In the genomic region with DNA sequence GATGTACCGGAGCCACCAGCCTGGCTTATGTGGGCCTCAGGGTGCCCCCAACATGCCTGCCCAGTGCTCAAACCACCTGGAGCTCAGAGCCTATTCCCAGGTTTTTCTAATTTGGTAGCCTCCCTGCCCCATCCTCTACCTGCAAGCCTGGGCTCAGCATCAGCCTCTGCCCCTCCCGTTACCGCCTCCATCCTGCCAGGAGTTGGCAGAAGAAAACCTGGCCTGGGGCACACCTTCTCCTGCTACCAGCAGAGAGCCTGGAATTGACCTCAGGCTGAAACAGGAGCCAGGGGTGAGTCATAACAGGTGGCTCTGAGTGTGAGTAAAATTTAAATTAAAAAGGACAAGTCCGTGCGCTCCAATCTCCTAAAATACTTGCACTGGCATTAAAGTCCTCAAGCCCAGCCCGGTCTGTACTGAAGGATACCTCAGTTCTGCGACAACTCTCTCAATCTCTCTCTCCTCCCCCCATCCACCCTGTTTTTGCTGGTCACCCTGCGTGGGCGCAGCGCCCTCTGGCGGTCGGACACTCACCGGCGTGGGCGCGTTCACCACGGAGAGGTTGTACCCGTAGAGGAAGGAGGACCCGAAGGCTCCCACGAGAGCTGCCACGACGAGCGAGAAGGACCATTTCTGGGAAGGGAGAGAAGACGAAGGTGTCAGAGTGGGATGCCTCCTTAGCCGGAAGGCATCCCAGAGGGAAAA, we compare ENCODE assay signal across 9 mouse cellular contexts. TPM values are rescaled to one million over a fixed set of nuclear protein-coding genes. Genes with fewer than 3 reads are reported as not detected.
DNase-seq lines count a peak whose midpoint lies in the region; ATAC-seq lines count a peak whose summit lies in the region.
"Had no signal": no experiment of that assay in that cellular context is flagged by ENCODE, and none has a peak within 500 bp of the region (broad histone marks: within the 10 kb centered on the region; RNA-seq: fewer than 3 reads in every experiment).

No protein-coding gene starts in this region.

- no peak overlapping the region for H3K4me2 ChIP-seq in heart, embryonic 12.5 days
- H3K4me2 ChIP-seq: limb, embryonic 15.5 days had no signal

- H3K36me3 ChIP-seq in heart, embryonic 12.5 days: no peaks in the 10 kb centered on the region
- no peaks in the 10 kb centered on the region for H3K36me3 ChIP-seq in embryonic facial prominence, embryonic 10.5 days (replicated peaks)
- H3K36me3 ChIP-seq: limb, embryonic 15.5 days had no signal

- no peak for ATAC-seq in heart, embryonic 12.5 days (ENCODE audit: insufficient number of reproducible peaks, low FRiP score)

- no peak overlapping the region for H3K27ac ChIP-seq in heart, embryonic 12.5 days (ENCODE audit: poor library complexity, severe bottlenecking)
- no peak overlapping the region for H3K27ac ChIP-seq in embryonic facial prominence, embryonic 10.5 days (replicated peaks)
- H3K27ac ChIP-seq: limb, embryonic 15.5 days had no signal

- no peaks in the 10 kb centered on the region for H3K9me3 ChIP-seq in heart, embryonic 12.5 days (replicated peaks)
- no peaks in the 10 kb centered on the region for H3K9me3 ChIP-seq in embryonic facial prominence, embryonic 10.5 days
- H3K9me3 ChIP-seq: limb, embryonic 15.5 days had no signal

- intact Hi-C loops in heart, postnatal 14 days (cut with DNase I): no loop called here
- intact Hi-C loops in heart, postnatal 36 days (cut with DNase I): no loop called here

- H3K9ac ChIP-seq in heart, embryonic 12.5 days: no peak overlapping the region
- H3K9ac ChIP-seq: limb, embryonic 15.5 days had no signal

- 85% methylated on average over 25 of the region's 25 CpGs for WGBS in heart, embryonic 12.5 days
- 89% methylated on average over 25 of the region's 25 CpGs for WGBS in embryonic facial prominence, embryonic 10.5 days

- peak; percentile 57 to 61 for DNase-seq in heart, postnatal 14 days
- DNase-seq in B cell, adult 2 months: peak; percentile 61
- peak; percentile 73 for DNase-seq in cerebellum, adult 11 months
- DNase-seq in heart, postnatal 36 days: peak; percentile 34 to 52
- peak; percentile 48 for DNase-seq in lung, postnatal 14 days
- DNase-seq in embryonic facial prominence, embryonic 10.5 days (ENCODE audit: low spot score): no peak
- DNase-seq in adipocyte (ENCODE audit: low spot score): no peak

- 0 out of 2 replicates have a peak, but pooled peaks cover 7% of the 10 kb centered on the region for H3K27me3 ChIP-seq in heart, embryonic 12.5 days (replicated peaks)
- H3K27me3 ChIP-seq in embryonic facial prominence, embryonic 10.5 days (replicated peaks; ENCODE audit: low read depth, poor library complexity, severe bottlenecking): no peaks in the 10 kb centered on the region
- H3K27me3 ChIP-seq: limb, embryonic 15.5 days had no signal

- H3K4me3 ChIP-seq in heart, embryonic 12.5 days: no peak overlapping the region
- H3K4me3 ChIP-seq in embryonic facial prominence, embryonic 10.5 days: no peak overlapping the region
- H3K4me3 ChIP-seq: limb, embryonic 15.5 days had no signal

- H3K4me1 ChIP-seq in heart, embryonic 12.5 days (replicated peaks): peaks cover 20% of the 10 kb centered on the region
- peaks cover 30% of the 10 kb centered on the region for H3K4me1 ChIP-seq in embryonic facial prominence, embryonic 10.5 days

RNA-seq across cellular contexts. Expression of a gene that starts 25.9 kb away (rescaled TPM):
- total RNA-seq in heart, postnatal 14 days (2021): 1 to 10 TPM in 1 of 2 experiments, under 1 TPM in 1; 0.85 to 2.9 TPM
- 0.22 and 0.71 TPM in 2 replicates for polyA plus RNA-seq in heart, embryonic 12.5 days (2016; fragmentation: Nextera tagmentation; extraction: Ambion mirVana)
- total RNA-seq in heart, postnatal 36 days (2021): 1 to 10 TPM; 1.4 to 2.3 TPM
- polyA plus RNA-seq in embryonic facial prominence, embryonic 10.5 days (2016; fragmentation: Nextera tagmentation; extraction: Ambion mirVana): 0.34 TPM in 1 of 2 replicates, not detected in the other

Comparison
In these comparisons a context has a peak if more than half of its experiments do, and no peak if none do; other contexts are left out.
1. DNase-seq: peak in heart, postnatal 14 days (2 of 2), B cell, adult 2 months (2 of 2), cerebellum, adult 11 months (single experiment), heart, postnatal 36 days (2 of 2) and lung, postnatal 14 days (single experiment); none in embryonic facial prominence, embryonic 10.5 days (single experiment) and adipocyte (single experiment).